Mouse (Mus musculus) bone marrow, adult 2 months (tissue): ENCODE measurements around the gene Slx4ip.

Experiments
- CTCF ChIP-seq: fragments of 200-500 bp; IDR thresholded peaks from 2 replicates; pipeline ENCODE4 v1.5.1; 2011; ENCODE audit warnings: low read length, control low read depth; ENCODE audit not compliant: control insufficient read depth, insufficient read depth
- POLR2A ChIP-seq: fragments of 200-500 bp; IDR thresholded peaks from 2 replicates; pipeline ENCODE4 v1.6.1; 2011; ENCODE audit warnings: low read depth, mild to moderate bottlenecking, control low read depth, low read length, borderline replicate concordance; ENCODE audit not compliant: control insufficient read depth

DNA sequence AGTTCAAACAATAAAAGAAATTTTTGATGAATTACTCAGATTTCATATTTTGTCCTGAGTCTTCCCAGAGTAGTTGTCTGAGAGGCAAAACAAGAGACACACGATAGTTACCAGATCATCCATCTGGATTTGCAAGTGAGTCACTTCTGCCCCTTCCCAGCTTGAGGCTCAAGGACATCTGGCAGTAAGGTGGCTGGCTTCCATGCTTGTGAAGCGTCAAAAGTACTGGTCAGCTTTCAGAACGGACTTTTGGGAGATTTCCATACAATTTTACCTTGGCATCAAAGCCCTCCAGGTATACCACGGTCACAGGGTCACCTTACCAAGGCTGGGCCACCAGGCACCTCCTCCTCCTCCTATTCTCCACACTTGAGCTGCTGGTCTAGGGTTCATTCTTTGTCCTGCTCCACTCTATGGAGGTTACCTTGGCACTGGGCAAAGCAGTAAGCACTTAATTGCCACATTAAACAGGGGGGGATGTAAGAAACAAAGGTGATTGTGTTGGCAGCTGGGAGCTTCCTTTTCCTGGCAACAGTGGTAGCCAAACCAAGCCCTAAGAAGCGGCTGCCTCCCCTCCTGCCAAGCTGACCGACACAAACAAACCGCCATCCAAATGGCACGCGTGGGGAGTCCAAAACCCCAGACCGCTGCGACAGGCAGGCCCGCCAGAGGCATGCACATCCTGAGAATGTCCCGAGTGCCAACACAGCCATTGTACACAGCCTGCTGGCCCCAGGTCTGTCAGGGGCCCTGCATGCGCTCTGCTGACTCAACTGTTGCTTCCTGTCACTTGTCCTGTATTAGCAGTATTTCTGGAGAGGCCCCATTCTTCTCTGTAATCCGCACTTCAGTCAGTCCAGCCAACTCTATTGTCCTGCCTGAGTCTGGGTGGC, 218.5 kb downstream of the Slx4ip start:
- TF ChIP-seq CTCF = no peak
- TF ChIP-seq POLR2A = no peak
